Mouse (Mus musculus): ENCODE measurements around the gene Cdc5l.

DNA sequence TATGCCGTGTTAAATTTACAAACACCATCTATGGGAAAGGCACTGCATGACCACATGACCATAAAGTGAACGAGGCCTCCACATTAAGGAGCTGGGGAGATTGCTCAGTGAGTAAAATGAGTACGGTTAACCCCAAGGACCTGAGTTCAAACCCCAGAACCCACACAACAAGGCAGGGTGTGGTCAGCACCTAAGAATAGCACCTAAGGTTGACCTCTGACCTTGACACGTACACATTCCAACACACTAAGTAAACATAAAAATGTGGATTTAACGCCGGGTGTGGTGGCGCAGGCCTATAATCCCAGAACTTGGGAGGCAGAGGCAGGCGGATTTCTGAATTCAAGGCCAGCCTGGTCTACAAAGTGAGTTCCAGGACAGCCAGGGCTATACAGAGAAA, 16.0 kb upstream of the Cdc5l start:
- TF ChIP-seq CTCF (IDR thresholded peaks at IDR 0.05) (no peak), EP300 (IDR thresholded peaks at IDR 0.05) (no peak)

Data from lung, postnatal 0 days (tissue).